Mouse (Mus musculus) heart, adult 11 months (tissue): ENCODE data around the gene Arl16.
A peak's percentile ranks its signal among the peaks of the same experiment; 100 is the strongest.
"Not testable (repeated sequence)": the region's sequence is repeated elsewhere in the genome, so short reads cannot be mapped to it uniquely, and the experiment has no call there.

Experiments used
- DNase-seq: peaks from one replicate; pipeline ENCODE4 v3.0.0; 2022

Arl16 gene

GRCm38 (mm10) chr11:120467051-120467735 lies at the start of gene Arl16:
Gene Arl16 (minus strand): TSS chr11:120467607.
- peak; percentile 100 for DNase-seq

DNA sequence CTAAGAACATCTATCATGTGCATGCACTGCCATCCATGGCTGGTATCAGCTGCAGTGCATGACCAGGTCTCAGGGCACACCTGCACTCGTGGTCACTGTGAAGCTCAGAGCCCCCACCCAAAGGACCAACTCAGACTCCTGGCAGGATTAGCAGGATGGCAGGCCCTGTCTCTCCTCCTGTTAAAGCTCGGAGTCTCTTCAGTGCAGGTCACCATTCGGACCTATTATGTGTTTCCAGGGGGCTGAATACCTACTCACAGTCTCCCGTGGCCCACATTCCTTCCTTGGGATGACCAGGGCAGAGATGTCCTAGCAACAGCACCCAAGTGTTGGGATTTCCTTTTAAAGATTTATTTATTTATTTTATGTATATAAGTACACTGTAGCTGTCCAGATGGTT lies 49.7 kb upstream of the Arl16 start:
- peak; percentile 90 for DNase-seq

- peak; percentile 98 for DNase-seq
Measured at GRCm38 (mm10) chr11:120515611-120516010, 48.2 kb upstream of the Arl16 start.

GRCm38 (mm10) chr11:120514262-120514661 lies 46.9 kb upstream of the Arl16 start:
- not testable (repeated sequence) for DNase-seq

GRCm38 (mm10) chr11:120512790-120513453 lies 45.5 kb upstream of the Arl16 start:
- no peak for DNase-seq

DNA sequence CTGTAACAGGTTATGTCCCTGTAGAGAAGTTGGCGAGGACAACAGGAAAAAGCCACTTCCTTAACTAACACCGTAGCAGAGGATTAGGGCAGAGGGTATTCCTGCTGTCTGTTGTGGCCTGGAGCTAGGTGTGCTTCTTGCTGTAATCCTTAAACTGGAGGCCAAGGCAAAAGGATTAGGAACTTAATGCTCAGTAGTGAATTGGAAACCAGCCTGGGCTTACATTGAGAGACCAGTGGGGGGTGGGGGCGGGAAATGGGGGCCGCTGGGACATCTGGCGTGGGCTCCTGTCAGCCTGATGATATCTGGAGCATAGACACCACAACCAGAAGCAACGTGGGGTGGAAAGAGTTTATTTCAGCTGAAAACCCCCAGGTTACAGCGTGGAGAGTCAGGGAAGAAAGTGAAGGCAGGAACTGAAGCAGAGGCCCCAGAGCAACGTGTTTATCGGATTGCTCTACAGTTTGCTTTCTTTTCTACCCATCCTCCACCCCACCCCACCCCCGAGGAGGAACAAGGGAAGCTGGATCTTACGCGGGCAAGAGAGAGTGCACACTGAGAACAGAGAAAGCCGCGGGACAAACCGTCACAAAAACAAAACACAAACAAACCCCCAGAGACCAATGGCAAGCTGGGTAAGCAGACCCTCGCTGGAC lies 43.1 kb upstream of the Arl16 start:
- DNase-seq: no peak

- DNase-seq: no peak
Measured at GRCm38 (mm10) chr11:120509940-120510339, 42.5 kb upstream of the Arl16 start.

DNA sequence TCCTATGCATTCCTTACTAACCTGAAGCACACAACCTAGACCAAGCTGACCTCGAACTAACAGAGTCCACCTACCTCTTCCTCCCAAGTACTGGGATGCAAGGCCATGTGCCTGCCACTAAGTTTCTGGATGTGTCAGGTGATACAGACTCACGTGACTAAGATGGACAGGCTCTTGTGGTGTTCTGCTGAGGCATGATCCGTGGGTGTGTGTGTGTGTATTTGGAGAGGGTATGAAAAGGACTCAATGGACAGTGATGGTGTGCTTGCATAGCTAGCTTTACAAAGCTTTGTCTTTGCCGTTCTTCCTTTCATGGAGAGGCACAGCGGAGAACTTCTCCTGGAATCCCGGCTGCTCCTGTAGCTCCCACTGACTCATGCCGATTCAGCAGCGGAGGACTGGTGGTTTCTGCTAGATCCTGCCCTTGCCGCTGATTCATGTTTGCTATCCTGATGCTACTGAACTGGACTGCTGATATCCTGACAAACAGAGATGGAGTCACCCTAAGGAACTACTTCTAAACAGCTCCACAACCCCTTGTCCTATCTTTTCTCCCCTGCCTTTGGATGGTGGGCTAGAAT lies 41.0 kb upstream of the Arl16 start:
- no peak for DNase-seq

- no peak for DNase-seq
Measured at GRCm38 (mm10) chr11:120507611-120508289, 40.3 kb upstream of the Arl16 start.

GRCm38 (mm10) chr11:120506899-120507298 lies 39.5 kb upstream of the Arl16 start:
- DNase-seq: no peak

- DNase-seq: no peak
Measured at GRCm38 (mm10) chr11:120505661-120506060, 38.3 kb upstream of the Arl16 start.

- DNase-seq: no peak
Measured at GRCm38 (mm10) chr11:120501701-120502100, 34.3 kb upstream of the Arl16 start.

- DNase-seq: no peak
Measured at GRCm38 (mm10) chr11:120501018-120501417, 33.6 kb upstream of the Arl16 start.

DNA sequence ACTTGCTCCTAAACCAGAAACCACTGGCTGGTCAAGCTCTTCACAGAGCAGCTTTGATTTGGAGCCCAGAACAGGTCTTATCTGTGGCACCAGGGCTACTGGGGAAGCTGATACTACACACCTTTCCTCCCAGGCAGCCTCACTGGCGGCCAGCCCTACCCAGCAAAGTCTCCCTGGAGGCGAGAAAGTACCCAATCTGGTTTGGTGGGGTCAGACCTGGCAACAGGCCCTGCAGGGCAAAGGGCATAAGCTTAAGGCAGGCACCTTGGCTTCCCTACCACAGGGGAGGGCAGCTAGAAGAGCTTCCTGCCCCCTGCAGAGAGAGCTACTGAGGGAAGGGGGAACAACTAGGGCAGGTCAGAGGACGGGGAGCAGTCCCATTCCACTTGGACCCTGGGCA lies 33.0 kb upstream of the Arl16 start:
- no peak for DNase-seq

GRCm38 (mm10) chr11:120499894-120500293 lies 32.5 kb upstream of the Arl16 start:
- DNase-seq: no peak

DNA sequence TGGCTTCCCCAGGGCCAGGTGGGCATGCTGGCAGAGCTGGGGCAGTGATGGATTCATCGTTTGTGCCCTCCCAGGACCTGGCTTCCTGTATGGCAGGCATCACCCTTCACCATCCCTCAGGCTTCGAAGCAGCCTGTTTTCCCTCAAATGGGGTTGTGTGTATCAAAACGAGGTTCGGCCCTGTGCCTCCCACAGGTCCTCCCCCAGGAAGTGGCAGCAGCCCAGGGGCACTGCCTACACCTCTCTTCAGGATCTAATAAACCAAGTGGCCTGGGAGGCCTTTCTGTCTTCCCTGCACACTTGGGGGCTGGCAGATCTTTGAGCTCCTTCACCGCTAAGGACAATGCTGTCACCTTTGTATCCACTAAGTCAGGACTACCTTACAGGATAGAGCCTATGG lies 31.5 kb upstream of the Arl16 start:
- no peak for DNase-seq

DNA sequence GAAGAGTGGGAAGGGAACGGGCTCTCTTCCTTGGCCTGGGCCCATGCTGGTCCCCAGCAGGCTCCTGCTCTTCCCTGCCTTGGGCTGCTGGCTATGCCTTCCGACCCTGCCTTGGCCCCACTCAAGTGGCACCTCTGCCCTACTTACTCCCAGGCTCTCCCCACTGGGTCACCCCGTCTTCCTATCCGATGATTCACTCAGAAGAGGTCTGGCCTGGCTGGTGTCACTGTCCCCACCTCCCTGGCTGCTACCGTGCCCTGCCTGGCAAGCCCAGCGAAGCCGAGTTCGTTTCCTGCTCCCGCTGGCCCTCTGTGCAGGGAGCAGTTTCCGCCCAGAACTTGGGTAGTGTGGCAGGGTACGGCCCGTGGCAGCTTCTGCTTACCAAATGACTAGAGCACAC lies 30.8 kb upstream of the Arl16 start:
- no peak for DNase-seq

DNA sequence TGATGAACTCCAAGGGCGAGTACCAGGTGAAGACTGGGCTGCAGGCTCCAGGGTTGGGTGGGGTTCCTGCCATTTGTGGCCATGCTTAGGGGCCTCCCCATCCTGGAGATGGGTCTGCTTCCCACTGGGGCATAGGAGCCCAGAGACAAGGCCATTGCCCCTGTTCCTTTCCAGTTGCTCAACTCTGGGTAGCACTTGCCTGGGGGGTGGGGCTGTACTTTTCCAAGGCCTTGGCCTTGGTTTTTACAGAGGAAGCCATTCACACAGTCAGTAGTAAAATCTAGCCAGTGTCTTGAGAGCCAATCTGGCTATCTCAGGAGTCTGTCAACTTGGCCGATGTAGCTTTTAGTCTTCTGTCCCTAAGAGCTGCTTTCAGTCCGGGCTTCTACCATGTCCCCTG lies 30.0 kb upstream of the Arl16 start:
- DNase-seq: no peak

DNA sequence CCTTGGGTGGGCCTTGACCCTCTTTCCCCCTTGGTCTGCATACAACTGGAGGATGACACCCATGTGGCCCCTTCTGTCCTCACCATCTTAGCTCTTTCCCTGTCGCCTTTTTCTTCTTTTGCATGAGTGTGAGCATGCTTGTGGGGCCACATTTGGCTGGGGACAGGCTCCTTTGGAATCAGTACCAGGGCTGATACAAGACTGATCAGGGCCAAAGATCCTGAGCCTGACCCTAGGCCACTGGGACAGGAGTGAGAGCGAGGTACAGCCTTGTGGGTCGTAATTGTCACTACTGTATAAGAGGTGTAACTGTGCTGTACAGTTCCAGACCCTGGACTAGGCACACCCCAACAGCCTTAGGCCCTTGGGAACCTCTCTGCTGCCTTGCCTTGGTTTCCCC lies 26.5 kb upstream of the Arl16 start:
- no peak for DNase-seq

DNA sequence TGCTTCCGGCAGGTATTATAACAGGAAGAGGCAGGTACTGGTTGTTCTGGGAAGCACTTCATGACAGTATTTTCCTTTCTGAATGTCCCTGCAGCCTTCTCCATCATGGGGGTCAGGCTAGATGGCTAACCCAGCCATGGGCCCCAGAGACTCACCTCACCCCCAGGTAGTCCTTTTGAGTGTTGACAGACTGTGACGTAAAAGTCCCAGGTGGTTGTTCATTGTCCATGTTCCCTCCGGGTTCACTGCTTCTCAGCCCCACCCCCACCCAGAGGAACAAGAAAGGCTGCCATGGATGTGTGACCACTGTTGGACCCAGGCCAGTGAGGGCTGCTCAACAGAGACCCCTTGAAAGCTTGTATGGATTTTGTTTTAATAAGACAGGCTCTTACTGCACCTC lies 25.9 kb upstream of the Arl16 start:
- DNase-seq: peak; percentile 88

DNA sequence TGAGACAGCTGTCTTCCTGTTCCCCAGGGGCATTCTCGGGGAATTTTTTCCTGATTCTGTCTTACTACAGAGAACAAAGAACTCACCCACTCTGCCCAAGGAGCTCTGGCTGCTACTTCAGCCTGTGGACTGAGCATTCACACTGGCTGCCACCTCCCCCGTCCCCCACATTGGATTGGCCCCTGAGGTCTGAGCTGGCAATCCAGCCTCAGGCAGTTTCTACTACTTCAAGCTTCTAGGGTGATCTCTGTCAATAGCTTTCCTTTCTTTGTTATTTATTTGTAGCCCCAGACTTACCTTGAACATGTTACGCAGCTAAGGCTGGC lies 25.4 kb upstream of the Arl16 start:
- peak; percentile 90 for DNase-seq

GRCm38 (mm10) chr11:120492024-120492877 lies 24.8 kb upstream of the Arl16 start:
- peak; percentile 97 for DNase-seq
